Mouse (Mus musculus): ENCODE measurements around the gene Mroh2b.

Mroh2b gene

GRCm38 (mm10) chr15:4898437-4898836, at the start of gene Mroh2b:
TSS of gene Mroh2b (plus strand) at chr15:4898737.
- DNase-seq (ENCODE audit: low read depth) = no peak

GRCm38 (mm10) chr15:4850015-4850414, 48.5 kb upstream of the Mroh2b start:
- DNase-seq (ENCODE audit: low read depth) = no peak

DNA sequence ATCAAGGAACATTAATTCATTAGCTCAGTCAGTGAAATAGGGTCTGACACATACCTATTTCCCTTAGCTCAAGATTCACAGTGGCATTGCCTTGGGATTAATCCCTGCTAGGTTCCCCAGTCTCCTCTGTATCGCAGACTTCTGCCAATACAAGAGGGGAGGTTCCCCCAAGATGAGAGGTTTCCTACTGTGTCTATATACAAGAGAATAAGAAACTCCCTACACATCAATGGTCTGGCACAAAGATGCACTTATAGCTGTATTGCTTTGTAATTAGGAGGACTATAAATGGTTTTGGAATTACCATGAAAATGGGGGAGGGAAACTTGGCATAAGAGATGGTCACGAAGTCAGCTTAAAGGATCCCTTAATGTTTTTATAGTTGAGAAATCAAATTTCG, 3.6 kb upstream of the Mroh2b start:
- no peak for DNase-seq (ENCODE audit: low read depth)

DNA sequence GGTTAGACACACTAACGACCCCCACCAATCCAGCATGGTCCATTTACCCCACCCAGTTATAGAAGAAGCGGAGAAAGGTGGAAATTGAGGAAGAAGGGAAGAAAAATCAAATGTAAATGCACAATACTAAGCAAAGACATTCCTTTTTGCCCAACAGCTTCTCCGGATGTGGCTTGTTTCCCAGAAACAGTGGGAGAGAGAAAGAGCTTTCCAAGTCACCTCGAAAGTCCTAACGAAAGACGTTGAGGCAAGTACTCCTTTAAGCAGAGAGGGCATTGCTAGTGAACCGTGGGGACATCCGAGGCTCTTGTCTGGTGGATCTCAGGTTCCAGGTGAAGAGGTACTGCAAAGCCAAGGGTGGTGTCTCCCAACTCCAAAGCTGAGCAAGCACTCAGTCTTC, 36.2 kb downstream of the Mroh2b start:
- DNase-seq (ENCODE audit: low read depth) = no peak

DNA sequence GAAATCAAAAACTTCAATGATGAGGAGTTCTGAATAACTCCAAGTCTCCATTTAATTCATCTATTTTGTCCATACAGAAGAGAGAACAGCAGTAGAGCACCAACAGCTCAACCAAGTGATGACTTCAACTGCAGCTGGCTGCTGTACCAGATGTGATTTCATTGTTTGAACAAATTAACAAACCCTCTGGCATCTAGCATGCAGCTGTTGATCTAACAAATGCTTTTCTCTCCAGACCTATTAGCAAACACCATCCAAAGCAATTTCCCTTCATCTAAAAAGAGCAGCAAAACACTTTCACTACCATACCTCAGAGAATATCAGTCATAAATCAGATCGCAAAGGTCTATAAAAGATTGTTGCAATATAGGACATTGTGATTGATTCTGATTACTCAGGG, 74.8 kb downstream of the Mroh2b start:
- DNase-seq (ENCODE audit: low read depth) = no peak

- no peak for DNase-seq (ENCODE audit: low read depth)
These were observed 104.4 kb downstream of the Mroh2b start for GRCm38 (mm10) chr15:5002903-5003302.

DNA sequence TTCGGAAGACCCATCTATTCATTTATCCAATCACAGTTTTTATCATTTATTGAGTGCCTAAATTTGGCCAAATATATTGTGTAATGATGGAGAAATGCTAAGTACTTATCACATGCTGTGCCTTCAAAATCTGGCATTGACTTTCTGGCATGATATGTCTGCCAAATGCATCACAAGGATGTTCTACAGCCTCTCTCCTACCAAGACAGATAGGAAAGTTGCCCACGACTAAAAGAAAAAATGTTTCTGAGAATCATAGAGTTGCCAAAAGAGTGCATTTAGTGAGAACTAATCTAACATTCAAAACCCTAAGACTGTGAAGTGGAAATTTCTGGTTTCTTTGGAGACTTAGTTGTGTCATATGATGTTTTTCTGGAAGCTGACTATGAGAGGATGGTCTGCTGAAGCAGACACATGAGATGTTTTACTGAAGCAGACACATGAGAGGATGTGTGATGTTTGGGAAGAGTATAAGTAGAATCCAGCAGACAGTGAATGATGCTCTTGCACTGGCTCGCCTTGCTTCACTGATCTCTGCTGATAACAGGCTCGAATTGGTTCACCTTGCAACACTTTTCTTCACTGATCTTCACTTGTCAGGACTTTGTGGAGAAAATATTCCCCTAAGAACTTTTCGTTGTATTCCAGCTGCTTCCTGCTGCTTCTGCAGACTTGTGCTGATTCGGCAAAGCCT, 105.1 kb downstream of the Mroh2b start:
- no peak for DNase-seq (ENCODE audit: low read depth)

DNA sequence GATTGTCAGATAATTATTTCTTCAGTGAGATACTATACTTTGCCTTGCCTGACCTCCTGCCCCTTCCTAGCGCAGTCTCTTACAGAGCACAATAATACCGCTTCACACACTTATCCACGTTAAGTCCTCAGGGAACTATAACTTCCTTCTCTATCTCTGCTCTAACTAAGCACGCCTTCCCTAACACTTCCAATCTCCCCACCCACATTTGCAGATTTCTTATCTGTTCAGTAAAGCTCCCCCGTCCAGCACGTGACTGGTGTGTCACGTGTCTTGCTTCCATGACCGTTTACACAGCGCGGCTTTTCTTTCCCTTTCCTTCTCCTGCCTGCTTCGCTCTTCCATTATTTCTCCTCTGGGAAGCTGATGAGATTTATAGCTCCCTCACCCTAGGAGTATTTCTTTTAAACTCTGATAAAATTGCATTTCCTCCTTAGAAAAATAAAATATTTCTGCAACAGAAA, 111.1 kb downstream of the Mroh2b start:
- no peak for DNase-seq (ENCODE audit: low read depth)

All from c-Kit-positive CD71-positive TER-119-negative erythroid progenitor cells, embryonic 14.5 days (primary cell).